Mouse (Mus musculus) spleen, embryonic (tissue): ENCODE measurements around the gene Dnajb12.
"Not testable (repeated sequence)": the region's sequence is repeated elsewhere in the genome, so short reads cannot be mapped to it uniquely, and the experiment has no call there.

ENCODE experiments used
- CTCF ChIA-PET: fragments of 350-600 bp; sonication (Branson Sonifier 250); formaldehyde crosslinking; loops from one replicate; lab custom pipeline; 2022; lab: Charles Lee

Dnajb12 gene

DNA sequence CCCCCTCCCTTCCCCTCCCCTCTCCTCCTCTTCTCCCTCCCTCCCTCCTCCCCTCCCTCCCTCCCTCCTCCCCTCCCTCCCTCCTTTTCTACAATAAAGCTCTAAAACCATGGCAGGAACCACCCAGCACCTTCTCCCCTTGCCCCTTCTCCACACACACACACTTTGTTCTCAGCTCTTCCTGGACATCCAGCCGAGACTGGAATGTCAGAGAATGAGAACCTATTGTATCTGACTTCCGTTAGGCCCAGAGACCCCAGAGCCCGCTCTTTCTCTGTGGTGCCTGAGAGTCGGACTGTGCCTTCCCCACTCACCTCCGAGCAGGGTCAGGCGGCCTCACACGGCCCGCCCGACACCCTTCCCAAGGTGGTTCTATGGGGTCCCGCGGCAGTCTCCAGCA, 11.1 kb upstream of the Dnajb12 start:
- CTCF ChIA-PET: no interaction called here

DNA sequence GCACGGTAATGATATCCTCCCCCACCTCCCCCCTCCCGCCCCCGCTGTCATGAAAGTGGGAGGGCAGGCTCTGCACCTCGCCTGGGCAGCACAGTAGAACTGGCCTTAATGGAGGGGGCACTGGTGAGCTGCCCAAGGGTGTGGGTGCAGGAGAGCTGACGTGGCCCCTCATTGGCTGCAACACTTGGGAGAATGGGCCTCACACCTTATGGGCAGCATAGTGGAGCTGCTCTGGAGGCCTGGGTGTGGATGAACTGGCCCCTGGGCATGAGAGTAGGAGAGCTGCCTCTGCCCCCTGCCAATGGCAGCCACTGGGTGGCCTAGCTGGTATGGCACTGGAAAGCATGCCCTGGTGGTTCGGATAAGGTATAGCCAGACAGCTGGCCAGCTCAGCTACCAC, 9.3 kb upstream of the Dnajb12 start:
- CTCF ChIA-PET: interaction anchor here (0.6 kb wide), 1 partner anchor 310 kb away, joined by 7 read pairs; no protein-coding TSS in a partner anchor

DNA sequence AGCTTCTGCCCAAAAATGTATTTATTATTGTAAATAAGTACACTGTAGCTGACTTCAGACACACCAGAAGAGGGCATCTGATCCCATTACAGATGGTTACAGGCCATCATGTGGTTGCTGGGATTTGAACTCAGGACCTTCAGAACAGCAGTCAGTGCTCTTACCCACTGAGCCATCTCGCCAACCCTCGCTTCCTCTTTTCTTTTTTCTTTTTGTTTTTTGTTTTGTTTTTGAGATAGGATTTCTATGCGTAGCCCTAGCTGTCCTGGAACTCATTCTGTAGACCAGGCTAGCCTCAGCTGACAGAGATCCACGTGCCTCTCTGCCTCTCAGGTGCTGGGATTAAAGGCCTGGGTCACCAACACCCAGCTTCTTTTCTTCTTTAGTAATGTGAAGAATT, 6.7 kb upstream of the Dnajb12 start:
- CTCF ChIA-PET: interaction anchor here (0.6 kb wide), 1 partner anchor 73 kb away, joined by 3 read pairs; no protein-coding TSS in a partner anchor

- CTCF ChIA-PET: no interaction called here
Observed at GRCm38 (mm10) chr10:59873206-59873605, 6.2 kb upstream of the Dnajb12 start.

- CTCF ChIA-PET: no interaction called here
Observed at GRCm38 (mm10) chr10:59873613-59874012, 5.7 kb upstream of the Dnajb12 start.

DNA sequence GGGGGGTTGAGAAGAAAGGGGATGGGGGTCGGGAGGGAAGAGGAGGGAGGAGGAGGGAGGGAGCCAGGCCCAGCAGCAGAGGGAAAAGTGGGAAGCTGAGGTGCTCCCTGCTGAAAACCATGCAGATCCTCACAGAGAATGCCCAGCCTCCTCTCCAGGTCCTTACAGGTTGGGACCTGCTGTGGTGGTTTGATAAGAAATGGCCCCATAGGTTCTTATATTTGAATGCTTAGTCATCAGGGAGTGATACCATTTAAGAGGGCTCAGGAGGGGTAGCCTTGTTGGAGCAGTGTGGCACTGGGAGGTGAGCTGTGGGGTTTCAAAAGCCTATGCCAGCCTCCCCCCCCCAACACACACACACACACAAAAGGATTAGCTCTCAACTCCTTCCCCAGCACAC, 4.0 kb upstream of the Dnajb12 start:
- CTCF ChIA-PET: no interaction called here

DNA sequence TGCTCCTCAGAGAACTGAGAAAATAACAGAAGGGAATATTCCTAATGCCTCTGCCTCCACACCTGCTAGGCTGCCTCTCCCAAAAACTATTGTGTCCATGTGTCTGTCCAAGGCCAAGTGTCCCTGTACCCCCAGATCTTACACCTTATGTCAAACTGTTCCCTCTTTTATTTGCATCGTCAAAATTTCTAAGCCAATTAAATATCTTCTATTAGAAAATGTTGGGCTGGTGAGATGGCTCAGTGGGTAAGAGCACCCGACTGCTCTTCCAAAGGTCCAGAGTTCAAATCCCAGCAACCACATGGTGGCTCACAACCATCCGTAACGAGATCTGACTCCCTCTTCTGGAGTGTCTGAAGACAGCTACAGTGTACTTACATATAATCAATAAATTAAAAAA, 2.7 kb upstream of the Dnajb12 start:
- CTCF ChIA-PET: not testable (repeated sequence)

DNA sequence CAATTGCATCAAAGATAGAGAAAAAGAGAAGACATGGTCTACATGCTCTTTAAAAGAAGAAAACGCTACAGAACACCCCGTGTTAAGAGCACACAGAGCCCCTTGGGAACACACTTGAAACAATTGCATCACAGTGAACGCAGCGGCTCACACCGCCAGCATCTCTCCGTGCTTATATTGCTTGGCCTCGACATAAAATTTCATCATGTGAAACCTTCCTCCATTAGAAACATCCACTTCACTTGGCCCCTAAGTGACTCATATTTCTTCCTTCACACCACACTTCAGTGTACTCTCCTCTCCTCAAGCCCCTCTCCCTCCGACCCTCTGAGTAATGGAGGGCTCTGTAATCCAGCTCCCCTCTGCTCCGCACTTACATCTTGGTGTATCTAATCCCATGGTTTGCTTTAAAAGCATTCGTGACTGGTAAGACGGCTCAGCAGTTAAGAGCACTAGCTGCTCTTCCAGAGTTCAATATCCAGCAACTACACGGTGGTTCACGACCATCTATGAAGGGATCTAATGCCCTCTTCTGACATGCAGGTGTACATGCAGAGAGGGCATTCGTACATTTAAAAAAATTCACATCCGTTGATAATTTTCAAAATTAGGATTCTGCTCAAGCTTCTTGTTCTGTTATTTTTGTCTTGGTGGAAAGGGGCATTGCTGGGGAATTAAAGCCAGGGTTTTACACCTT, 1.8 kb upstream of the Dnajb12 start:
- CTCF ChIA-PET: no interaction called here

DNA sequence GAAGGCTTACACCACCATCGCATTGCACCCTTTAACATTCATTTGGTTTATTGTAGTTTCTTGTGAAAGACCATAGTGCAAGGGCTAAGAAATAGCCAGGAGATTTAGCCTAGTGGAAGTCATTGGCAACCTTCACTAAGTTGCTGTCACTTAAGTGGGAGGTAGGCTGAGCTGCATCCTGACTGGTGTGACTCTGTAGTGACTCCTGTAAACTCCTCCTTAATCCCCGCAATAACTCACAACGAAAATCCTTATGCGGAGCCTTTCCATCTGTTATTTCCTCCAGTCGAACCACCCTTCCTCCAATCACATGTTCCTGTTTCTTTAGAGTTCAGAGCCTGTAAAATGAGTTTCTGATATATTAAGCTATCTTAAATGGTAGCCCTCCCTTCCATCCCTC, 533 bp upstream of the Dnajb12 start:
- CTCF ChIA-PET: no interaction called here

DNA sequence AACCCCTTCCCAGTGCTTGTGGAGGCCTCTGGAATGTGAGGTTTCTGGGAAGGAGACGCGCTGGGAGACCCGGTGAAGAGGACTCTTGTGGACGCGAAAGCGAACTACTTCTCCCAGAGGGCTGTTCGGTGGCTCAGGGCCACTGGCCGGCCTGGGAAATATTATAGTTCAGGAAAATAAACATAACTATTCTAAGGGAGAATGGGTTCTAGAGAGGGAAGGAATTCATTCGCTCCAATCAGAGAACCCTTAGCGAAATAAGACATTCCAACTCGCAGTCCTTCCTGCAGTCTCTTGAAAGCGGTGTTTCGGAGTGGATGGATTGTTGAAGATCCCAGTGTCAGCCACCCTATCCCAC, 652 bp downstream of the Dnajb12 start:
- CTCF ChIA-PET: interaction anchor here (1.0 kb wide), 1 partner anchor 20 kb away, joined by 3 read pairs; no protein-coding TSS in a partner anchor

GRCm38 (mm10) chr10:59880837-59881236, 1.5 kb downstream of the Dnajb12 start:
- CTCF ChIA-PET: interaction anchor here (0.6 to 1.0 kb wide), 3 partner anchors 19 to 65 kb away, joined by 3 to 6 read pairs (median 3); no protein-coding TSS in a partner anchor

- CTCF ChIA-PET: interaction anchor here (0.7 kb wide), 1 partner anchor 8 kb away, joined by 3 read pairs; no protein-coding TSS in a partner anchor
Observed at GRCm38 (mm10) chr10:59884327-59885173, 5.2 kb downstream of the Dnajb12 start.

GRCm38 (mm10) chr10:59885174-59886080, 6.1 kb downstream of the Dnajb12 start:
- CTCF ChIA-PET: no interaction called here

- CTCF ChIA-PET: no interaction called here
Observed at GRCm38 (mm10) chr10:59886081-59886466, 6.7 kb downstream of the Dnajb12 start.

DNA sequence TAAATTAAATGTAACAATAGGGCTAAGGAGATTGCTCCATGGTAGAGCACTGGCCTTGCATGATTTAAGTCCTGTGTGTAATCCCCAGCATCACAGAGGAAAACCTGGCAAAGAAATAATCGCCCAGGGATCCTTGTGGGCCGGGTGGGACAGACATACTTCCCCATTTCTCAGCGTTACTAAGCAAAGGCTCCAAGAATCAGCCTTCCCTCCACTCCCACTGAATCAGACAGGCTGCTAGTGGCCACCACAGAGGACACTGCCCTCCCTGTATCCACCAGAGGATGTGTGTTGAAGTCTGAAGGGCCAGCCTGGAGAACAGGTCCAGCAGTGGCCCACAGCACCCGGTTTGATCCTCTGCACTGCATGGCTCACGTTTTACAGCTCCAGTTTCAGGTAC, 8.1 kb downstream of the Dnajb12 start:
- CTCF ChIA-PET: no interaction called here

DNA sequence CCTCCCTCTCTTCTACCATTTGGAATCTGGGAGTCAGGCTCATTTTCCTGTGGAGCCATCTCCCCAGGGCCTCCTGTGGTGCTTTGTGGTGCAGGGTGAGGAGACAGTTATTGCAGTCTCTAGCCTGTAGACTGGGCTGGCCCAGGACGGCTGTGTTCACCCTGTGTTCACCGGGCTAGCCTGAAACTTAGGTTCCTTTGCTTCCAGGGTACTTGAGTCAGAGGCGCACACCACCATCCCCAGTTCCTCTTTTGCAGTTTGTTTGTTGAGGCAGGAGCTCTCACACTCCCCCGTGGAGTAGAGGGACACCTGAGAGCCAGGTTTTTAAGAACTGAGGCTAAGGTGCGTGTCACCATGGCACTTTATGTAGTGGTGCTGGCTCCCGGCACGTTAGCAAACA, 10.0 kb downstream of the Dnajb12 start:
- CTCF ChIA-PET: interaction anchor here (0.6 kb wide), 1 partner anchor 167 kb away, joined by 6 read pairs; no protein-coding TSS in a partner anchor

DNA sequence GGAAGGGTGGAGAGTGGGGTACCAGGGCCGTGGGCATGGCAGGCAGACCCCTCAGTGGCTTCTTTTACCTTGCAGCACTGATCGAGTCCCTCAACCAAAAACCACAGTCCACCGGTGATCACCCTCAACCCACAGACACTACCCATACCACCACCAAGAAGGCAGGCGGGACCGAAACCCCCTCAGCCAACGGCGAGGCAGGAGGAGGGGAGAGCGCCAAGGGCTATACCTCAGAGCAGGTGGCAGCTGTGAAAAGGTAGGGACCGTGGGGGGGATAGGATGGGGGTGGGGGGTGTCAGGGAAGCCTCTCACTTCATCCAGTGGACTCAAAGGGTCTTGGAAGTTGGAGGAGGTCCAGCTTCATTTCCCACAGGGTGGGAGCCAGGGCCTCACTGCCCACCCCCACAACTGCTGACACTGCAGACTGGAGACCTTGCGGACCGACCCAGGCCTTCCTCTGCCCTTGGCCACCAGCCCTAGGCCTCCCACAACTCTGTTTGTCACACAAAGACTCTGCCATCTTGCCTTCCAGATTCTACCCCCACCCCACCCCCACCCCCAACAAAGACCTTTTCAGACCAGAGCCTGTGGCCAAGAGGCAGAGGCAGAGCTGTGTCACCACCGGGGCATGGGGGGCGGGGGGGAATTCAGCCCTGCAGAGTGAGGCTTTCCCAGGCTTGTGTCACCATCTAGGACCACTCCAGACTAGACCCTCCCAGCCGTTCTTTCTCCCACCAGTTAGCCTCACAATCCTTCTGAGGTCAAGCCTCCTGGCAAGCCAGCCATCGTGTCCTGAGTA, 10.8 kb downstream of the Dnajb12 start:
- CTCF ChIA-PET: interaction anchor here (0.6 to 0.7 kb wide), 2 partner anchors 168 to 186 kb away, joined by 3 to 6 read pairs; no protein-coding TSS in a partner anchor

- CTCF ChIA-PET: interaction anchor here (0.6 to 1.2 kb wide), 6 partner anchors 16 to 171 kb away, joined by 3 to 16 read pairs (median 4); no protein-coding TSS in a partner anchor
Observed at GRCm38 (mm10) chr10:59892977-59893376, 13.6 kb downstream of the Dnajb12 start.

- CTCF ChIA-PET: interaction anchor here (0.5 to 1.9 kb wide), 9 partner anchors 46 to 1553 kb away, joined by 3 to 12 read pairs (median 4); no protein-coding TSS in a partner anchor
Observed at GRCm38 (mm10) chr10:59894251-59895160, 15.2 kb downstream of the Dnajb12 start.
